Mouse (Mus musculus) cerebellum, adult 9-10 months (tissue): Measurements from ENCODE around the gene Gm17334.
A peak's percentile ranks its signal among the peaks of the same experiment; 100 is the strongest.

Experiments used
- DNase-seq: peaks from one replicate; pipeline ENCODE4 v3.0.0; 2022

Gm17334 gene

DNA sequence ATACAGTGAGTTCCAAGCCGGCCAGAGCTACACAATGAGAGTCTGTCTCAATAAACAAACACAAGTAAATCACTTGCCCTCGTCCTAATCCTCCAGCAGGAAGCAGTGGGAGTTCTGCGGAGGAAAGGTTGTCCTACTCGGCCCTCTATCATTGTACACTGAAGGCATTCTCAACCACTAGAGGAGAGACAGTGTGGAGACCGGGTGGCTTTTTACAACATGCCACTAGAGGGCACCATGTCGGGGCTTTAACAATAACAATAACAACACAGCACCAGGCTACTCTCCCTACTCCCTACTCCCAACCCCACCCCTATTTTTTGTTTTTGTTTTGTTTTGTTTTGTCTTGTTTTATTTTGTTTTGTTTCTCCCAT lies 35.4 kb downstream of the Gm17334 start:
- peak; percentile 59 for DNase-seq

DNA sequence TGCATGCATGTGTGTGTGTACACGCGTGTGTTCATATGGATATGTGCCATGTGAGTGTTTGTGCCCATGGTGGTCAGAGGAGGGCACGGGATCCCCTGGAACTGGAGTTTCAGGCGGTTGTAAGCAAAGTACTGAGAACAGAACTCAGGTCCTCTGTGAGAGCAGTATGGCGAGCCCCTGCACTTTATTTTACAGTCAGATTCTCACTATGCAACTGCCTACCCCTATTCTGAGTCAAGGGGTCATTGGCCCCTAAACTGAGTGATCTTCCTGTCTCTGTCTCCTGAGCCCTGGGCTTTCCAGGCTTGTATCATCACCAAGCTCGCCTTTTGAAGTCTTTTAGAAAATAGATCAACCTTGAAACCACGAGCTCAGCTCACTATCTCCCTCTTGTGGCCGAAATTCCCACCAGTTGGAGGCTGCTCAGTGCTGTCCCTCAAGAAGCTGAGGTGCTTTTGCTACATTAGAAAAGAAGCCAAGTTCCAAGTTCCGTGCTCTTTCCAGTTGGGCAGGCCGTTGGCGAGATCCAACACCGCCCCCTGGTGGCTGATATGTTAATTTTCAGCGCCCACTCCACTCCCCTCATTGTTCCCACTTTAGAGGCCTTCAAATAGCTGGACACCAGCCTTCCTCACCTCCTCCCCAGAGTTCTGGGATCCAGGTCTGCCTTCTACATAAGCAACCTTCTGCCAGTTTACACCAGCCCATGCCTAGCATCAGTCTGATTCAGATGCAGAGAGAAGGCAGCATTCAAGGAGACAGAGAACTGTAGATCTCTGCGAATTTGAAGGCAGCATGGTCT lies 36.0 kb downstream of the Gm17334 start:
- peak; percentile 46 for DNase-seq

- peak; percentile 77 for DNase-seq
Measured at GRCm38 (mm10) chr11:53735682-53736245, 37.2 kb downstream of the Gm17334 start.

GRCm38 (mm10) chr11:53734970-53735681 lies 37.9 kb downstream of the Gm17334 start:
- no peak for DNase-seq

GRCm38 (mm10) chr11:53734431-53734830 lies 38.6 kb downstream of the Gm17334 start:
- no peak for DNase-seq

DNA sequence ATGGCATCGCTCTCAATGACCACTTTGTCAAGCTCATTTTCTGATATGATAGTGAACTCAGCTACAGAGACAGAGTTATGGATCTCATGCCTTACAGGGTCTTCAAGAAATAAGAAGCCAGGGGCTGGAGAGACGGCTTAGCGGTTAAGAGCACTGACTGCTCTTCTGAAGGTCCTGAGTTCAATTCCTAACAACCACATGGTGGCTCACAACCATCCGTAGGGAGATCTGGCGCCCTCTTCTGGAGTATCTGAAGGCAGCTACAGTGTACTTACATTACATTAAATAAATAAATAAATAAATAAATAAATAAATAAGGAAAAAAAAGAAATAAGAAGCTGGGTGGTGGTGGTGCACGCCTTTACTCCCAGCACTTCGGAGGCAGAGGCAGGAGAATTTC lies 39.2 kb downstream of the Gm17334 start:
- no peak for DNase-seq

GRCm38 (mm10) chr11:53732244-53732643 lies 40.7 kb downstream of the Gm17334 start:
- DNase-seq = no peak

- DNase-seq = no peak
Measured at GRCm38 (mm10) chr11:53731457-53731856, 41.5 kb downstream of the Gm17334 start.
